24 mouse cellular contexts compared by ENCODE assay signal in the genomic region with DNA sequence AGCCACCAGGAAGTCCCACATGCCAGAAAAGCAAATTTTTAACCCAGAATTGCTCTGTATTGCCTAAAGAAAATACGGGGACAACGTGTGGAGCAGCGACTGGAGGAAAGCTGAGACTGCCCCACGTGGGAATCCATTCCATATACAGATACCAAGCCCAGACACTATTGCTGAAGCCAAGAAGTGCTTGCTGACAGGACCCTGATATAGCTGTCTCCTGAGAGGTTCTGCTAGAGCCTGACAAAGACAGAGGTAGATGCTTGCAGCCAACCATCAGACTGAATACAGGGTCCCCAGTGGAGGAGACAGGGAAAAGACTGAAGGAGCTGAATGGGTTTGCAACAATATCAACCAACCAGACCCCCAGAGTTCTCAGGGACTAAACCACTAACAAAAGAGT.
"Had no signal": no experiment of that assay in that cellular context is flagged by ENCODE, and none has a peak within 500 bp of the region (broad histone marks: within the 10 kb centered on the region; RNA-seq: fewer than 3 reads in every experiment).

No protein-coding gene starts in this region.

- DNase-seq: forebrain, postnatal 0 days; gastrocnemius, postnatal 14 days; gastrocnemius, postnatal 36 days; heart, adult 18-20 months; heart, postnatal 14 days; kidney, adult 11 months; kidney, adult 2 months; kidney, adult 9 months; kidney, postnatal 14 days; kidney, postnatal 36 days; layer of hippocampus, adult 9-11 months; layer of hippocampus, postnatal 36 days; left cerebral cortex, postnatal 4 days had no signal

- ATAC-seq: forebrain, postnatal 0 days; hindbrain, postnatal 0 days; intestine, embryonic 16.5 days; liver, embryonic 12.5 days had no signal

- H3K4me2 ChIP-seq: heart, embryonic 15.5 days; hindbrain, embryonic 13.5 days; hindbrain, embryonic 15.5 days; kidney, embryonic 15.5 days; limb, embryonic 13.5 days; limb, embryonic 15.5 days; liver, embryonic 12.5 days had no signal

- H3K27ac ChIP-seq: heart, embryonic 15.5 days; hindbrain, embryonic 13.5 days; hindbrain, embryonic 15.5 days; hindbrain, postnatal 0 days; kidney, embryonic 15.5 days; kidney, postnatal 0 days; limb, embryonic 13.5 days; limb, embryonic 15.5 days; liver, embryonic 12.5 days; liver, embryonic 14.5 days had no signal

- H3K9me3 ChIP-seq: heart, embryonic 15.5 days; hindbrain, embryonic 13.5 days; hindbrain, embryonic 15.5 days; kidney, embryonic 15.5 days; limb, embryonic 13.5 days; limb, embryonic 15.5 days; liver, embryonic 12.5 days had no signal

- H3K9ac ChIP-seq: forebrain, postnatal 0 days; heart, embryonic 15.5 days; hindbrain, embryonic 13.5 days; hindbrain, embryonic 15.5 days; kidney, embryonic 15.5 days; limb, embryonic 13.5 days; limb, embryonic 15.5 days; liver, embryonic 12.5 days; liver, embryonic 14.5 days had no signal

- H3K36me3 ChIP-seq: heart, embryonic 15.5 days; hindbrain, embryonic 13.5 days; hindbrain, embryonic 15.5 days; kidney, embryonic 15.5 days; limb, embryonic 13.5 days; limb, embryonic 15.5 days; liver, embryonic 12.5 days had no signal

- H3K4me1 ChIP-seq: kidney, embryonic 15.5 days; limb, embryonic 13.5 days; limb, embryonic 15.5 days; liver, embryonic 12.5 days had no signal

- H3K27me3 ChIP-seq: heart, embryonic 15.5 days; hindbrain, embryonic 13.5 days; hindbrain, embryonic 15.5 days; kidney, embryonic 15.5 days; limb, embryonic 13.5 days; limb, embryonic 15.5 days; liver, embryonic 12.5 days had no signal

- H3K4me3 ChIP-seq: heart, embryonic 15.5 days; hindbrain, embryonic 13.5 days; hindbrain, embryonic 15.5 days; kidney, embryonic 15.5 days; limb, embryonic 13.5 days; limb, embryonic 15.5 days; liver, embryonic 12.5 days had no signal
